Mouse (Mus musculus) spleen, postnatal 14 days (tissue): ENCODE measurements around the gene Agap1.

ENCODE experiments used
- DNase-seq, 2 experiments: peaks; one replicate each; pipeline ENCODE4 v3.0.0; 2021 to 2022; ENCODE audit warnings: low spot score in 2 of 2

The Agap1 gene

DNA sequence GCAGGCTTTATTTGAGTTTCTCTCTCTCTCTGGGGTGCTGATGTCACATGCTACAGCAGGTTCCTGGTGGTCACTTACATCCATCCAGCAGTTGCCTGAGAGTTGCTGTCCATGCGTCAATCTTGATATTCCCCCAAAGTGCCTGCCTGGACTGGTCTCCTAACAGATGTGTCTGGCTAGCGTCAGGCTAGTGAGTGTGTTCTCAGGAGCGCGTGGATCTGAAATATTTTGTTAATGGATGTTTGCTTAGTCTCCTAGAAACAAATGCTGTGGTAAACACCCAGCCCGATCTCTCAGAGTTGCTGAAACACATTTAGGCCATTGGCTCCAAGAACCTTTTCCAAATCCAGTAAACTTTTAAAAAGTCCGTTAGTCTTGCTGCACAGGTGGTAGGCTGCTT lies 161.9 kb downstream of the Agap1 start:
- DNase-seq, result no peak

DNA sequence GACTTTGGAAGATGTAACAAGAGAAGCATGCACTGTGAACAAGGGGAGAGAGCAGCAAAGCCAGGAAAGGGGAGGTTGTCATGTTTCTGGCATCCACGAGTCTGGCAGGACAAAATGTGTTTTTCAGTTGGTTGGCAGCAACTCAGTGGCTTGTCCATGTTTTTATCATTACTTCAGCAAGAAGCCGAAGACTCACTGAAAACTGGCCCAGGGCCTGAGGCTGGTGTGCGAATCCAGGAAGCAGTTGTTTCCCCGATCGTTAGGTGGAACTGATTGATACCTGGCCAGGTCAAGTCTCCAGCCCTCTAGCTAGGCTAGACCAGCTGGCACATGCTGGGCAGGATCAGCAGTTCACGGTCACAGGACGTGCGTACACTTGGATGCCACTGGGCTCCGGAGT lies 162.7 kb downstream of the Agap1 start:
- no peak for DNase-seq

DNA sequence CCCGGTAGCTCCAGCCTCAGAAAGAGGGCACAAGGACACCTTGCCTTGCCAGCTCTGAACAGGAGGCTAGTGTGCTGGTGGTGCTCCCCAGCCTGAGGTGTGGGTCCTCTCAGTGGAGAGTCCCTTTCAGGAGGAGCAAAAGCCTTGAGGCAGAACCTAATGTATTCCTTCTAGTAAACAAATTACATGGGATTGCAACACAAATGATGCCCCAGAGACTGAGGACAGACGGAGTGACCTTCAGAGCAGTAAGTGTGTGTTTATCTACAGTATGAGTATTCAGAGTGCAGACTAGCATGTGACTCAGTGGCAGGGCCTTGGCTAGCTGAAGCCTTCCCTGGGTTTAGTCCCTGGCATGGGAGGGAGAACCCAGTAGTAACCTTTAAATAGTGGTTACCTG lies 165.4 kb downstream of the Agap1 start:
- no peak for DNase-seq

DNA sequence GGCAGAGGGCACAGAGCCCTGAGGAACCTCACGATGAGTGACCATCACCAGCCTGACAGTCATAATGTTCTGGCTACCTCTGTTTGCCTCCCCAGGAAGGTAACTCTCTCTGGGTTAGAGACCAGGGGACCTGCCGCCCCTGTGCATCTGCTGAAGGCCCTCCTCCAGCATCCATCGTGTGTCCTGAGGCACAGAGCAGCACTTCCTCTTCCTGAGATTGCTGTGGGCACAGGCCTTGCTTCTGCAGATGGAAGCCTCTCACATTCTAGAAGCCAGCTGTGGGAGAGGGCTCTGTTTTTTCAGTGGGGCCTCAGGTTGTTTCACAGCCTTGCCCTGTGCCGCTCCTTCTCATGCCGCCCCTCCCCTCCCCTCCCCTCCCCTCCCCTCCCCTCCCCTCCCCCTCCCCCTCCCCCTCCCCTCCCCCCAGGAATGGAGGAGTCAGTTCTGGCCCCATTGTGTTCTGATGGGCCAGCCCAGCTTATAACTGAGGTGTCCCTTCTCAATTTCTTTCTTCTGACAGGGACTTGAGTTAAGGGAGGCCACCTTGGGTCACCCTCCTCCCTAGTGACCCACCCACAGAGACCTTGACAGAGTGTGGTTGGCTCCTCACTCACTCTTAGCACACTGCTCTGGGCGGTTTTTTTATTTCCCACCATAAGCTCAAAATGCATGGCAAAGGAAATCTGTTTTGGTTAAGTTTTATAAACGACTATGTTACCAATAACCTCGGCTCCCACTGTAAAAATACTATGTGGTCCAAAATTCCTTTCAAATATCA lies 166.6 kb downstream of the Agap1 start:
- no peak for DNase-seq

DNA sequence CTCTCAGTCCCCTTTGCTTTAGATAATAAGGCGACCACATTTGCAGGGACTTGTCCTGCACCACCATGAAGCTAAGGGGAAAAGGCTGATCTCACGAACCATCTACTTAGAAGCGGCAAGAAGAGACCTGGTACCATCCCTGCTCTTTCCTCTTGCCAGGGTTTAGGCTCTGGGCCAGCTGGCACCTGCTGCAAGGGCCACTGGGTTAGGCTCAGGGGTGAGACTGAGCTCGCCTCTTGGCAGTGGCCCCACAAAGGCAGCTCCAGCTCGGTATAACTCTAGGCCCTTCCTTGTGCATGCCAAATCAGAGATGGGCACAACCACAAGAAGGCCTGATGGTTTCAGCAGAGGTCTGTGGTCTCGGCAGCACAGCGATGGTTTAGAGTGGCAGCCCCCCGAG lies 167.3 kb downstream of the Agap1 start:
- no peak for DNase-seq

DNA sequence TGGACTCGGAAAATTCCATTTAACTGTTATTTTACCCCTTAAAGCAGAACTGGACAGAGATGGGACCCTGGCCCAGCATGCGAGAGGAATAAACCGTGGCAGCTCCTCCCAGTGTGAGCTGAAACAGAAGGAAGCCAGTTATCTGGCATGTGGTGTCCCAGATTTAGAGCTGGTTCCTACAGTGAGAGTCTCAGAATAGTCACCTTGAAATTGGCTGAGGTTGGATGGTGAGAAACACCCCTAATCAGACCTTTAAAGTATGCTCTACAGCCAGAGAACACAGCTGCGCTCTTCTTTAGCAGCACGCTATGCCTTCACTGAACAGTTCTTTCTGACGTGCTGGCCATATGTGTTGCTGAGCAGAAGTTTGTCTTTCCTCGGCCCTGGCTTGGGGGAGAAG lies 168.2 kb downstream of the Agap1 start:
- DNase-seq, result no peak

DNA sequence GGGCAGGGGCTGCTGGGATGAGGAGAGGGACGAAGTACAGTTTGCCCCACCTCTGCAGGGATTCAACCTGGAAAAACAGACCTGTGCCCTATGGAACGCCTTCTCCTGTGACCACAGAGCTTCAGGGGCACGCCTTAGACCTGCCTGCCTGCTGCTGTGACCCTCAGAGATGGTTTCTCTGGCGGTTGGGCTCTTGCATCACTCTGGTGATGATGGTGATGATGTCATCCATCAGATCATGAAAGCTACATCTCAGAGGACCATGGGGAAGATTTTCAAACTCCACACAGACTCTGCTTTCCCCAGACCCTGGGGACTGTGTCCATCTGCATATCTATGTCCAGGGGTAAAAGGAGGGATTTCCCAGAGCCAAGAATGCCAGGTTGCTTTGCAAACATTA lies 170.7 kb downstream of the Agap1 start:
- no peak for DNase-seq

DNA sequence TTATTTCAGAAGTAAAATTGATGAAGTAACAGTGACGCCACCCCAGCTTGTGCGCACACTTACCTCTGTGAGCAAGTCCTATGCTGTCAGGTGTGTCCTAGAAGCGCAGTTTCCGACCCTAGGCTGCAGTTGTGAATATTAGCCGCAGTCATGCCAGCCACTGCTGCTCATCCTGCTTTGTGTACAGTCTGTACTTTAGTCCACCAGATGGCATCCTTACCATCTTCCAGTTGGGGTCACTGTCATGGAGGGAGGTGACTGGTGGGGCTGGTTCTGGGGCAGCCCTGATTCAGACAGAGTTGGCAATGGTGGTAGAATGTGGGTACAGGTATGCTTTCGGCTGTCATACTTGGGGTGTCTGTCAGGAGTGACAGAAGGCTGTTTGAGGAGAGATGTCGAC lies 171.4 kb downstream of the Agap1 start:
- no peak for DNase-seq

DNA sequence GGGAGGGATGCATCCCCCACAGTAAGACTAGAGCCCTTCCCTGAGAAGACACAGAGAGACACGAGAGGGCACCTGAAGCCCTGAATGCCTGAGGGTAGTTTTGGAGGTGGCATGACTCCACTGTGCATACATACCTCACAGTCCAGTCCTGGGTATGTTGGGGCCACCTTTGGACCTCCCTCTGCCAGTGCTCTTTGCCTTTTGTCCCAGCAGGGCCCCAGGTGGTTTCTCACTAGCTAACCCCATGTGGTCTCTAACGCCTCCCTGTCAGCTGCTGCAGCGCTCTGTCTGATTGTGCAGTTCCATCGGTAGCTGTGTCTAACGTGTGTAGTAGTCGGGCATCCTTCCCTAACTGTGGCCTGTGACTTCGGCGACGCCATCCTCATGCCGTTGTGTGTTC lies 172.3 kb downstream of the Agap1 start:
- DNase-seq, result no peak

DNA sequence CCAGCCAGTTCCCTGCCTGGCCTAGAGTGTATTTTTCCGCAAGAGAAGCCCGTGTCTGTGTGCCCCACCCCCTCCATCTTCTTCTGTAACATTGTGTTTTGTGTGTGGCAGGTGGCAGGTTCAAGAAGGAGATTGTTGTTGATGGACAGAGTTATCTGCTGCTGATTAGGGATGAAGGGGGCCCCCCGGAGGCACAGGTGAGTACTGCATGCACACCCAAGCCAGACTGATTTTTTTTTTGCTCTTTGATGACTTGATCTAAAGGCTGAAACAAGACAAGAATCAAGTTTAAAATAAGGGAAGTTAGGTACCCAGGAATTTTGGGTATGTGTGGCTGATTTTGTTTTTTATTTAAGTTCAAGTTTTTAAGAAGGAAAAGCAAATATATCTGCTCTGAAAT lies 173.0 kb downstream of the Agap1 start:
- DNase-seq, result no peak

DNA sequence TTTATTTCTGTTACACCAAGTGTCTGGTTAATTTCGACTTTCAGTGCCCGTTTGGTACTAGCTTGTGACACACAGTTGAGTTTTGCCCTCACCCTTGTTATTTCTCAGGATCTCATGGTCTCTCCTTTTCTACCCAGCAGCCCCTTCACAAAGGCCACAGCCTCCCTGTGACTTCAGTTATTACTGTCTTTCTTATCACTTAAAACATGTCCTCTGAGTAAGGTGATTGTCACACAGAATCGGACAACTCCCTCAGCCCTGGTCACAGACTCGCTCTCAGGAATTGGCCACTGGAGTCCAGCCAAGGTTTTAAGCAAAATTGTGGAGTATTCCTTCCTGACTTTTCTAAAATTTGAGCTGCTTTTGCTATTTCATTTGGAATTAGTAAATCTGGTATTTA lies 176.2 kb downstream of the Agap1 start:
- DNase-seq, result no peak

DNA sequence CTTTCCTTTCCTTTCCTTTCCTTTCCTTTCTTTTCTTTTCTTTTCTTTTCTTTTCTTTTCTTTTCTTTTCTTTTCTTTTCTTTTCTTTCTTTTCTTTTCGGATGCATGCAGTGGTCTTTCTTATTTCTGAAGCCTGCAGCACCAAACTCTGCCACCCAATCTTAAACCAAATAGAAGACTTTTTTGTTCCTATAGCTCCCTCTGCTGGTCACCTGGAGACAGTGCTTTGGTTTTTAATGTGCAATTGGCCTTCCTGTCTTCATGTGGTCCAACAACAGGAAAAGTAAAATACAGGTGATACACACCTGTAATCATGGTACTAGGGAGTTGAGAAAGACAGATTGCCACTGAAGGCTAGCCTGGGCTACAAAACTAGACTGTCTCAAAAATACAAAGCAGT lies 177.1 kb downstream of the Agap1 start:
- DNase-seq, result no peak

DNA sequence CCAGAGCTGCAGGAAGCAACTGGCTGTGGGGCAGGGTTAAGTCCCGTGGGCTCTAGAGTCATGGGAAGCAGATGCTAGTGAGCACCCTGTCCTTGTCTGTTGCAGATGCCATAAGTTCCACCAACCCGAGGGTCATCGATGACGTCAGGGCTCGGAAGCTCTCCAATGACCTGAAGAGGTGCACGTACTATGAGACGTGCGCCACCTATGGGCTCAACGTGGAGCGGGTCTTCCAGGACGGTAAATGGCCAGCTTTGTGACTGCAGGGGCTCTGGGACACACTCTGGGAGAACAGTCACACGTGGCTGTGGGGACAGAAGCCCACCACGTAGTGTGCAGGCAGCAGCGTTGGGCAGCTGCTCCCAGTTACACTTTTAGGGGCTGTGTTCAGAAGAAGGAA lies 179.4 kb downstream of the Agap1 start:
- DNase-seq, result no peak

DNA sequence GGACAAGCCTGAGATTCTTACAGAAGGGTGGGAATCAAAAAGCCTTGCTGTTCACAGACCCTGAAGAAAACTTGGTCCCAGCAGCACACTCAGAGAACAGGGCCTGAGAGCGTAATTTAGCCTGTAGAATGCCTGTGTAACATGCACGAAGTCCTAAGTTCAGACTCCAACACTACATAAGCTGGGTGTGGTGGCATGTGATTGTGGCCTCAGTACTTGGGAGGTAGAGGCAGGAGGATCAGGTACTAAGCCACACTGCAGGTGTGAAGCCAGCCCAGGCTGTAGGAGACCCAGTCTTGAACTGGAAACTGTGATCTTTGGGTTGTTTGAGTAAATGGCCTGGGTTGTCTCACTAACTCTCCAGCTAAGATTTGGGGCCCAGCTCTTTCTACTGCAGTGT lies 180.5 kb downstream of the Agap1 start:
- DNase-seq, result no peak

DNA sequence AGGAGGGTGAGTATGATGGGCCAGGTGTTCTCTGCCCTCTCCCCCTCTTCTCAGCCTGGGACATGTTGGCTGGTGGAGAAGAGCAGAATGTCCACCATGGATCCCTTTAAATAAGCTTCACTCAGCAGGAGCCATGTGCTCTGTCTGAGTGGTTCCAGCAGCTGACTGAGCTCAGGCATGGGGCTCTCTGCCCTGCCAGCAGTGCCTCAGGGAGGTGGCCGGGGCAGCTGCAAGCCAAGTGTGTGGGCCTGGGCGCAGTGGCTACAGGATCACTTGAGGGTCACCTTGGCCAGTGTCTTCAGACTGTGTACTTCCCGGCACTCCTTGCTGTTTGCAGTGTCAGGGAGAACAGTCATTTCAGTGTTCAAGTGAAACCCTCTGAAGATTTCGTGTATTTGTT lies 183.1 kb downstream of the Agap1 start:
- DNase-seq, result no peak

DNA sequence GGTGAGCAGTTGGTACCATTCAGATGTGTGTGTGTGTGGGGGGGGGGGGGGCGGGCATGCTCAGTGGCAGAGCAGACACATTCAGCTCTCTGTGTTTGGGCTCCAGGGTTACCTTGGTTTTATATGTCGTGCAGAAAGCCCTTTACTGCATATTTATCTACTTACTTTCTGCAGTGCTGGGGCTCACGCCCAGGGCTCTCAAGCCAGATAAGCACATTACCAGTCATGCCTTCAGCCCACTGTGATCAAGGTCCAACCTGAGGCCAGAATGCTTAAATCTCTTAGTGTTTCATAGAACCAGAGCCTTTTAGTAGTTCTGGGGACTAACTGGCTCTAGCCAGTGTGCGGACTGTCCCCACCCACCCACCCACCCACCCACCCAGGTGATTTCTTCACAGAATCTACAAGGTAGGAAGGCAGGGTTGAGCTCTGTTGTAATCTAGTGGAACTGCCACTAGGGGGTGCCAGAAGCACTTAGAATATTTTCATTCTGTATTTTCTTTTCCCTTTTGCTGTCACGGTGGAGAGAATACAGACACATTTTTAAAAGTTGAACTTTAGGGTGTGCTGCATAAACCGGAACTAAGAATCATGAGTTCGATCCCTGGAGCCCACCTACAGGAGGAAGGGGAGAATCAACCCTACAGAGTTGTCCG lies 189.0 kb downstream of the Agap1 start:
- peak in 1 of 2 experiments; percentile 23 for DNase-seq

DNA sequence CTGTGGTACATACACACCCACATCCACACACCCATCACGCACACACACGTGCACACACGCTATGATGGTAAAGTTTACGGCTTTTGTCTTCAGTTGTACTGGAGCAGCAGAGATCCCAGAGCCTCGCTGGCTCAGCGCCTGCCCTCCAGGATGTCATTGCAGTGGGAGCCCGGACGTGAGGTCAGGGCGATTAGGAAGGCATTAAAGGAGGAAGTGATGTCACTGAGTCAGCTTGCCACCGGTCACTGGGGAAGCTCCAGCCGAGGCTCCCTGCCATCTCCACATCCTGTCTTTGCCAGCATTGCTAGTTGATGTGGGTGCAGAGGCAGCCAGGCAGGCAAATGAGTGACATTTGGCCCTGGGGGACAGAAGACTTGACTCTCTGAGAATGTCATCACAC lies 189.5 kb downstream of the Agap1 start:
- peak in 1 of 2 experiments; percentile 17 for DNase-seq

DNA sequence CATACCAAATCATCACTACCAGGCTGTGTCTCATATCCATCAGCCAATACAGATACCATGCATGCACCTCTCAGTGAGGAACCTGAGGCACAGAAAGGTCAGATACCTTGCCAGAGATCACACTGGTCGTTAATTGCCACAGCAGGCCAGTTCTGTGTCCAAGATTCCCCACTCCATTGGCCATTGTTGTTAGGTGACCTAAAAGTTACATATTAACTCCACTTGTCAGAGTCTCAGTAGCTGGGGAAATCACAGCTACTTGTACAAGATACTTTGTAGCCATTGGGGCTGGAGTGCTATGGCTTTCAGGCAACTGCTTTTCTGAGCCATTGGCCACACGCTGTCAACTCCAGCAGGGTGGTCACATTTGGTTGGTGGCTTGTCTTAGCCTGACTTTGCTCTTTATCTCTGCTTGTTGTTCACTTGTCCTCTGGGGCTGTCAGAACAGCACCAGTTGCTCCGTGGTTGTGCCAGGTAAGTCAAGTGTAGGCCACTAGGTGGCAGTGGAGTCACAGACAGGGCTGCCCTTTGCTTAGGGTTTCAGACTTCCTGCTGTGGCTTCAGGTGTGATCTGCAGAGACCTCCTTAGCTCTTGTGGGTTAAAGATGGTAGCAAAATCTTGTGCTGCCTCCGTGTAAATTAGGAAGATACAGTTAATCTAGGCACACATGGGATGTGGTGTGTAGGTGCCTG lies 191.9 kb downstream of the Agap1 start:
- DNase-seq, result peak in 1 of 2 experiments; percentile 54

DNA sequence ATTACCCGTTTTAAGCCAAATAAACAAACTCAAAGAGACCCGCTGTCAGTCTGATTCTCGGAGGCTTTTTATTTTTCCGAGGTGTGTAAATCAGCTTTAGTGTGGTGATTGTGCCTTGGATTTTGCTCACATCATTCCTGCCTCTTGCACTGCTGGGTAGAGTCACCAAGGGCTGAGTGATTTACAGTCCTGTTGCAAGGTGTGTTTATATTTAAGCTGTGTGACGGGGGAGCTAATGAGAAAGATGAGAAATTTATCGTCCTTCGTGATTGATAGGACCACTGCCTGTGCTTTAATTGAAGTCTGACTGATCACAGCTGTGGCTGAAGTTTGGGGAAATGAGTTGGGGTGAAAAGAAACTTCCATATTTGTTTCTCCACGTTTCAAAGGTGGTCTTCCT lies 192.9 kb downstream of the Agap1 start:
- no peak for DNase-seq

DNA sequence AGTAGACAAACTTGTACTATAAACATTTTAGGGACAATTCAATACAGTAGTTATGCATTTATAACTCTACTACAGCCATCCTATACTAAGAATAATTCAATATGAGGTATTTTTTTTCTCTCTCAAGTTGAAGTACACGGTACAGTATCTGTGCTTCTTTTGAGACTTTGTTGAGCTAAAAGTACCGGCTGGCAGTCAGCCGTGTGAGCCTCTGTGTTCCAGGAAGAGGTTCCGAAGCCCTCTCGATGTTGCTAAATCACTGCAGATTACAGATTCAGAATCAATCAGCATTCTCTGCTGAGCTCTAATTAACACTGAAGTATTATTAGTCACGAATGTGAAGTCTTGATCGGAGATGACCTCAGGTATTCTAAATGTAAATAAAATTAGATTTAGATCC lies 196.0 kb downstream of the Agap1 start:
- no peak for DNase-seq

DNA sequence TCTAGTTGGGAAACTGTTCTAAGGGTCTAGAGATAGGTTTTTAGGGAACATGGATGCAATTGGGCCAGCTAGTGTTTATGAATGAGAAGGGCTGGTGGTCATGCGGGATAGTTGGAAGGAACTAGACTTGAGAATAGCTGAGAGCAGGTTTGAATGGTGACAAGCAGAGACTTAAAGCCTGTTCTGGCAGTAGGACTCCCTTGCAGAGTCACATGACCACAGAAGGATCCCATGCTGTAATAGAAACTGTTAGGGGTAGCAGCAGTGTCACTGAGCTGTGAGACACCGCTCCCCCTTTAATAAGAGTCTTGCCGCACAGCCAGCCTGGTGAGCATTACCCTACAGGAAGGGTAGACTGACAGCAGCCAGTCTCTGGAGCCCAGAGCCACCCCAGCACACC lies 201.6 kb downstream of the Agap1 start:
- no peak for DNase-seq

DNA sequence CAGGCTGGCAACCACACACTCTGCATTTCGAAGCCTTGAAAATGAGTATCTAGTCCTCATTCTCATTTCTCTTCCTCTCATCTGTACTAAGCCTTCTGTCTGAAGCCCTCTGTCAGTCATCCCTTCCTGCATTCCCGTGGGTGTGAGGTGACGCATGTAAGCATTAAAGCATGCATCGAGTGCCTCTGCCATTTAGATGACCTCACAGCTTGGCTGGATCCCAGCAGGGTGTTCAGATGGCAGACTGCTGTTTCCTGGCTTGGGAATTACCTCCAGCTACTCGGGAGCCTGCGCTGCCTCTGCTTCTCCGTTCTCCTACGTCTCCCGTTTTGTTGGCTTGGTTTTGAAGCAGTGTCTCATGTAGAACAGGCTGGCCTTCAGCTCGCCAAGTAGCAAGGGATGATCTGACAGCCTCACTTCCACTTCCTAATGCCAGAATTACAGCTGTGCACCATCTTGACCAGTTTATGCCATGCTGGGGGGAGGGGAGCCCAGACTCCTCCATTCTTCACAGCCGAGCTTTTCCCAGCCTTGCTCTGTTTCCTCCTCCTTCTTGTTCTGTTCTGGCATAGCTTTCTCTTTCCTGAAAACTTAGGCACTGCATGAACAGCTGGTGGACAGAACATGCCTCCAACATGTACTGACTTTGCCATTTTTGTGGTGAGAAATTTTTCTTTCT lies 202.2 kb downstream of the Agap1 start:
- DNase-seq, result no peak

DNA sequence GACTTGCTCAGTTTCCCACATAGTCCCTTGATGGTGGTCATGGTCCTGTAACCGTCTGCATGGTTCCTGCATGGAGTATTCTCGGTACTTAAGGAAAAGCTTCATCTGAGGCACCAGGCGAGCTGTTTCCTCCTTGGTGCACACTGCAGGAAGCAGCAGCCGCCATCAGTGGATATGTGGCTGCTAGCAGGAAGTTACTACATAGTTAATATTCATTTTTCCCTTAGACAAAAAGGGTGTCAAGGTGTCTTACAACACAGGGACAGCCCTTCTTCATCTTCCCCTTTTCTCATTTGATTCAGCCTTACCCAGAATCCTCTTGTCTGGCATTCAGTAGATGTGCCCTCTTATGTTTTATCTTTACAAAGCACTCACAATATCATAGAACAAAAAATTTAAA lies 206.2 kb downstream of the Agap1 start:
- DNase-seq, result no peak
